Mouse (Mus musculus): ENCODE measurements at regions not wholly inside any gene's neighbourhood (a gene's known extent, or its start where the extent isn't known, plus 50 kb on each side); places are given as distances from the start of the nearest gene placed in this dataset.

- TF ChIP-seq CTCF (IDR thresholded peaks at IDR 0.05; ENCODE audit: extremely low read depth, insufficient read depth, low read length) (no peak), POLR2A (IDR thresholded peaks at IDR 0.05; ENCODE audit: extremely low read depth, insufficient read depth, low read length) (no peak)
Measured at GRCm38 (mm10) chr1:50795264-50795663, 105.2 kb upstream of the Tmeff2 start.
